Mouse (Mus musculus) ovary, adult 18-20 months (tissue): ENCODE results near the gene Epha10.

Experiments used
- DNase-seq: peaks from one replicate; pipeline ENCODE4 v3.0.0; 2022; ENCODE audit warnings: low spot score, mixed read lengths

Gene Epha10

DNA sequence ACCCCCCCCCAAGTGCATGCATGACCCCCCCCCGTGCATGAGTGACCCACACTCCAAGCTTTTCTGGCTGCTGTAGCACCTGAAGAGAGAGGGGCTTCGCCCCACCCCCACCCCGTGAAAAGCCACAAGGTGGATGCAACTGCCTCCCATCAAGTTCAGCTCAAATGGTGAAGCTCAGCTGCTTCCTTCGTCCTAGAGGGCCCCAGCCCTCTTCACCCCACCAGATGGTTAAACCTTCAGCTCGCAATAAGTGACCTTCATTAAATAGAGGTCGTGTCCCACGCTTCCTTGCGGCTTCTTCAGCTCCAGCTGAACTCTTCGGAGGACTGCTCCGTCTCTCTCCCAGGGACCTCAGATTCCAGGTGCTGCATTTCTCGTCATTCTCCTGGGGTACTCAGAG is at the start of gene Epha10:
Epha10 (plus strand) TSS at position 301 of the 400 bp plus-strand sequence.
- no peak for DNase-seq

DNA sequence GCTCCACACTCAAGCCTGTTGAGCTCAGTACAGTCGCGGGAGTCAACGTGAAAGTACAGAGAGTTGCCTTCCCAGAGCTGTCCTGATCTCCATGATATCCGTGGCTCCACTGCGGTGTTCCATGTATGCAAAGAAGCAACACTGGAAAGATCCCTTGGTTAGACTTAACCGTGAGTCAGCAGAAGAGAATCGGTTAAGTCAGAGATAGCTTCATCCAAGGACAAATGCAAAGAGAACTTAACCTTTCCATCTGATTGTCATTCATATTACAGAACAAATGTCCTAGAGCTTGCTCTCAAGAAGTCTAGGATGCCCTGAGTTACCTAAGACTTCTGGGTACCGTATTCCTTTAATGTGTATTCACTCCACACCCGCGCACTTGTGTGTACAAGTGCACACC is 47.9 kb upstream of the Epha10 start:
- DNase-seq, result no peak

DNA sequence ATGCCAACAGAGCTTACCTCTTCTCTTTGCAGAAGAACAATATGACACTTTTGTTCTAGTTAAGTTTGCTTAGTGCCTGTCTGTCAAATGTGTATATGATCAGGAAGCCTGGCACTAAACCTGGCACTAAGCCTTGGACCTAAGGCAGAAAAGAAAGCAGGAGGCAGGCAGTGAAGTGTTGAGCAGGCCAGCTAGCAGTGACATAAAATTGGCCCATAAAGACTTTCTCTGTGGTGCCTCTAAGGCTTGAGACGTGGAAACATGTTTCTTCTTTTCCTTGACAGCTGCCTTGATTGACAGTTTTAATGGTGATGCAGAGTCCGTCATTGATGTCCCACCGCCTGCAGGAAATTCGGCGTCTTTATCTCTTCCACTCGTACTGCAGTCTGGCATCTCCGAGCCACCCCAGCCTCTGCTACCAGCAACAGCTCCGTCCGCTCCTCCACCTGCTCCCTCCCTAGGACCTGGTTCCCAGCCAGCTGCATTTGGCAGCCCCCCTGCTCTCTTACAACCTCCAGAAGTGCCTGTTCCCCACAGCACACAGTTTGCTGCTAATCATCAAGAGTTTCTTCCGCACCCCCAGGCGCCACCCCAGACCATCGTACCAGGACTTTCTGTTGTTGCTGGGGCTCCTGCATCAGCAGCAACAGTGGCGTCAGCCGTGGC is 42.5 kb upstream of the Epha10 start:
- no peak for DNase-seq

DNA sequence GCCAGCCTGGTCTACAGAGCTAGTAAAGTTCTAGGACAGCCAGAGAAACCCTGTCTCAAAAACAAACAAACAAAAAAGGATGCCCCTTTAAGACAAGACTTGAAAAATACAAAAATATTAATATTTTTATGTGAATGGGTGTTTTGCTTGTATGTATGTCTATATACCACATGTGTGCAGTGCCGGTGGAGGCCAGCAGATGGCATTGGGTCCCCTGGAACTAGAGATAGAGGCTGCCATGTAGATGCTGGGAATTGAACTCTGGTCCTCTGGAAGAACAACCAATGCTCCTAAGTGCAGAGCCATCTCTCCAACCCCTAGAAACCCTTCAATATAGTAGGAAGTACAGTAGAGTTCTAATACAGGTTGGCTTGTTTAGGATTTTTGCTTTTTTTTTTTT is 39.7 kb upstream of the Epha10 start:
- no peak for DNase-seq

DNA sequence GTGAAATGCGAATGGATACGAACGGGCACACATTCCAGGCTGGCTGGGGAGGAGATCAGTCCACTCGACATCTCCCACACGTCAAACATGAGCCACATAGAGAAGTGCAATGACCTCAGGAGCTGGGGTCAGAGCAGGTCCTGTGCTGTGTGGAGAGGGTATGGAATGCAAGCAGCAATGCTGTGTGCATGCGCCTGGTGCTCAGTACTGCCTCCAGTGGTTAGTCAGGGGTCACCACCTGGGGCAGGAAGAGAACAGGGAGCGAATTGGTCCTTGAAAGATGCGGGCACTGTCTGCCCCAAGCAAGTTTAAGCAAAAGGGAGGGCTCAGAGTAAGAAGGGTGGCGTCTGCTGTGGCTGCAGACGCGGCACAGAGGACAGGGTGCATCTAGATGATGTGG is 37.2 kb upstream of the Epha10 start:
- DNase-seq, result no peak

DNA sequence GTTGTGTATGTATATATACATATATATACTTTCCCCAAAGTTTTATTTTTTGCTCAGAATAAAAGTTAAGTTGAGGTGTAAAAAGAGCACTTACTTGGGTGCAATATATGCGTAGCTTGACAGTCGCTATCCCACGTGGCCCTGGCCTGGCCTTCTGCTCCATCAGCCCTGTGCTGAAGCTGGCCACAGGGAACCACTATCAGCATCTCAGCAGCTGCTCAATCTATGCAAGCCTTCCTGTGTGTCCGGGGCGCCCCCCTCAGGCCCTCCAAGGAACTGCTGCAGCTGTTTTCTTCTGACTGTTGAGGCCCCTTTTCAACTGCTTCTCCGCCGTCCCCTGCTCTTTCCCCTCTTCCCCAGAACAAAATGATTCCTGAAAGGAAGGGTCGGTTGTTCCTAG is 33.1 kb upstream of the Epha10 start:
- peak; percentile 51 for DNase-seq

DNA sequence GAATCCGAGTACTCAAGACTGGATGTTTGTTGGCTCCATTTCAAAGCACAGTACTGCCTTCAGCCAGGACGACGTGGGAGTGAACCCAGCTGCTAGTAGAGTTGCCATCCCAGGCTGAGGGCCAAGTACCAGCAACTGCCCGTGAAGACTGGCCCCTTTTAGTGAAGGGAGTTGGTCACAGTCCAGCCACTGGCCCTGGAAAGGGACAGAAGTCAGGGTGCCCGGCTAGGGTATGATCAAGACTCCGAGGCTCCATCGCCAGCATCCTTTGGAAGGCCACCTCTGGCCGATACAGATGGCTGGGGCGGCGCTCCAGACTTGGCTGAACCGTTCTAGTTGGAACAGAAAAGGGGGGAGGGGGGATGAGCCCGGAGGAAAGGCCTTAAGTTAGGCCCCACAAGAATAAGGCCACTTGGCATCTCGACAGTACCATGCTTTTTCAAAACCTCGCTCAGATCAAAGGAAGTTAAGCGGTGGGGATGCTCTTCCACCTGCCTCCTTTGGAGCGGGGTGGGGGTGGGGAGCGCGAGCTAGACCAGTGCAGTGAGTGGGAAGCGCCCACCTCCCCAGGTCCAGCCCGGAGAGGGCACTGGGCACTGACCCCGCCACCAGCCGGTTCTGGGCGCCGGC is 31.0 kb upstream of the Epha10 start:
- DNase-seq, result peak; percentile 70

DNA sequence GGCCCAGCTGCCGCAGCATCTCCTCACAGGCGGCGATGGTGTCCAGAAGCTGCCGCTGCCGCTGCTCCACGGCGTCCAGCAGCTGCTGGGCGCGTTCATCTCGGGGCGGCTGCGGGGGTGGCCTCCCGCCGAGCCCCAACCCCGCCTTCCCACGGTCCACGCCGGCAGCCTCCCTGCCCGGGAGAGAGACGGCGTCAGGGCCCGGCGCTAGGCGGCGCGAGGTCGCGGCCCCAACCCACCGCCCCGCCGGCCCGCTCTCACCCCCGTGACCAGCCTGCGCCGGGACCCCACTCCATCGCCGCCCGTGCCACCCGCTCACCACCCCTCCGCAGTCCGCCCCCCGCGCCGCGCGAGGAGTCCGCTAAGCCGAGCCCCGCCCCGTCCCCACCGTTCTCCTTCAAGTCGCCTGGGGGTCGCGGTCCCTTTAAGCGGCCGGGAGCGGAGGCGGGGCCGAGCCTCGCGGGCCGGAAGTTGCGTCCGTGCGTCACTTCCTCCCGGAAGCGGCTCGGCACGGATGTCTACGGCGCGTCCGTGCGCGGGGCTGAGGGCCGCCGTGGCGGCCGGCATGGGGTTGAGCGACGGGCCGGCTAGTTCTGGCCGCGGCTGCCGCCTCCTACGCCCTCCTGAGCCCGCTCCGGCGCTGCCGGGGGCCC is 30.3 kb upstream of the Epha10 start, which contains the start of gene Yrdc:
Yrdc (plus strand) TSS at position 419 of the 653 bp plus-strand sequence.
- peak; percentile 89 for DNase-seq

DNA sequence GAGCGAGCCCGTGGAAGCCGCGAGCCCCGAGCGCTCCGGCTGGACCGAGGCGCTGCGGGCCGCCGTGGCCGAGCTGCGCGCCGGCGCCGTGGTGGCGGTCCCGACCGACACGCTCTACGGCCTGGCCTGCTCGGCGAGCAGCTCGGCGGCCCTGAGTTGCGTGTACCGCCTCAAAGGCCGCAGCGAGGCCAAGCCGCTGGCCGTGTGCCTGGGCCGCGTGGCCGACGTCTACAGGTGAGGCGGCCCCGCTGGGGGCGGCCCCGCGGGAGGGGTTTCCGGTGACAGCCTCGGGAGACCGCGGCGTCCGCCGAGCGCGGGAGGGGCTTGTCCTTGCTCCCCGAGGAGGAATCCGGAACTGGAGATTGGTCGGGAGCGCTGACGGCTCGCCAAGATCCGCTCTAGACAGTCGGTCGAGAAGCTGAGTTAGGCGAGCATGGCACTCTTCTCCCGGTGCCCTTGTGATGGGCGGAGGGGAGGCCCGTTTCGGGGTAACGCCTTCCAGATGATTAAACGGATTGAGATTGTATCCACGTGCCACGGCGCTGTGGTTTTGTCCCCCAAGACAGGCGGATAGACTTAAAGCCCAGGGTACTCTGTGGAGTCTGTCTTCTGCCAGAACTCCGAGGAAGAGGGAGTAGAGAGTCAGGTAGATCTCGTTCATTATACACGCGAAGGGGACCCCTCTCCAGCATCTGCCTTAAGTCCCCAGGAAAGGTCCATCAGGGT is 29.6 kb upstream of the Epha10 start, which contains the start of gene 1110065P20Rik:
1110065P20Rik (minus strand) TSS at position 264 of the 726 bp plus-strand sequence.
- DNase-seq, result peak; percentile 77

DNA sequence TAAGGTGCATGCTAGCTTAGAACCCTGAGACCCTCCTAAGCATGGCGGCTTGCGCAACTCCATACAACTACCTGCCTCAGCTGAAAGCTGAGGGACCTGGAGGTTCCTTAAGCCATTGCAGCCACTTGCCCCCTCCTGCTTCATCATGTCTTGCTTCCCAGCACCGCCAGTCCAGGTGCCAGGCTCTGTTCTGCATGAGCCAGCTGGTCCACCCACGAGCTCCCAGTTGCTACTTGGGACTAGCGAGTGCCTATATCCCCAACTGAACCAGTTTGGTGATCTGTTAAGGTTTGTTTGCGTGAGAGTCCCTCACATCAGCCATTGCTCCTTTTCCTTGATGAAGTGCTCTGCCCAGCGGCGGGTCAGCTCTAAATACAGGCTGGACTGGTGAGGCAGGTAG is 24.4 kb upstream of the Epha10 start:
- no peak for DNase-seq

DNA sequence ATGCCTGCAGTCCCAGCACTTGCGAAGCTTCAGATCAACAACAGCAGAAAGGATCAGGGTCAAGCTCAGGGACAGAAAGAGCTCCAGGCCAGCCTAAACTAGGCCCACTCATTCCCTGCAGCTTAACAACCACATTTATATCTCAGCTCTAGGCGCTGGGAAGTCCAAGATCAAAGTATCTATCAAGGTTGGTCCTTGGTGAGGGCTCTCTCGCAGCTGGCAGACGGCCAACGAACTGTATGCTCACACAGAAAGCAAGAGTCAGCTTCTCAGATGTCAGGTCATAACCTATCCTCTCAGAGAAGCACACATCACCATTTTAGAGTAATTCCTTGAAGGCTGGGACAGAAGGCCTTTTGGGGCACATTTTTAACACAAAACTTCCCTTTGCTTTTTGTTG is 22.3 kb upstream of the Epha10 start:
- peak; percentile 71 for DNase-seq

DNA sequence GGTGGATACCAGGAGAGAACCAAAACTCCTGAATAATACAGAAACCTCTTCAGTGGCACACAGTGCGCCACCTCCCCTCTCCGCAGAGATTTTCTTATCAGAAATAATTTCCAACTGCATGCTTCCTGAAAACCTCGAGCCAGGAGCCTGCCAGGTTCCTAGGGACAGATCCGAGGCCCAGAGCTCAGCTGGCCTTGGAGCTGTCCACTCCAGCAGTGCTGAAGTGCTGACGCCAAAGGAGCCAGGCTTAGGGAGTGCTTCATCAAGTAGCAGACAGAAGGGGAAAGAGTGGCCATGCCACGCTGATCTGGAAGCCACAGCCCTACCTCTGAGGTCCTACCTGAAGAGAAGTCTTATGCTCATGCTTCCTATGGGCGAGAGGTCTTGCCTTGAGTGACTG is 20.3 kb upstream of the Epha10 start:
- peak; percentile 50 for DNase-seq

DNA sequence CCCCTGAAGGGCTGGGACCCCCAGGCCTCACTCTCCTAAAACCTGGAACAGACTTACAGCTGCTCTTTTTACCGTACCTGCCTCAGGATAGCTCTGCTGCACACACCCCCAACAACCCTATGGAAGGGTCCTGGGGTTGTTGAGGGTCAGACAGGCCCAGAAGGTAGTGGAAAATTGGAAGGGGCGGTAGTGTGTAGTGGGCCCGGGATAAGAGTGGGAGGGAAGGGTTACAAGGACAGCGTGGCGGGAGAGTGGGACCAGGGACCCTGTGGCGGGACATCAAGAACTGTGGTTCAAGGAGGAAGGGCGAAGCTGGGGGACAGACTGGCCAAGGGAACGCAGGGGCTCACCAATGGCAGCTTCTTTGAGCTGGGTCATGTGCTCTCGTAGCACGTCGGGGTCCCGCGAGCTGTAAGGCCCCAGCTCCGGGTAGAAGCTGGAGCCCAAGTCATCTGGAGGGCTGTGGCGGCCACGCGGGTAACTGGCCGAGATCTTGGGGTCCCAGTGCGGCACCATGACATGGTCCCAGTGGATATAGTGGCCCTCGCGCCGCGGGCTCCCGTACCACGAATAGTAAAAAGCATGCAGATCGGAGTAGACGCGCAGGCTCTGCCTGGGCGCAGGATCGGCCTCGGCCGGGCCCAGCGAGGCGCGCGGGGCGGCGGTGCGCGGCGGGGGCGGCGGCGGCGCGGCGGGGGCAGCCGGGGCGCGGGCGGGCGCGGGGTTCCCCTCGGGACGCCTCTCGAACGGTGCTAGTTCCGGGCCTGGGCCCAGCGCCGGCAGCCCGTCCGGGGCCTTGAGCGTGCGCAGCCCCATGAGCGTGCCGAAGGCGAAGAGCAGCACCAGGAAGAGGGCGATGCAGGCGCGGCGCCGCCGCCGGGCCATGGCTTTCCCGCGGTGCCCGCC is 19.2 kb upstream of the Epha10 start, which contains the start of gene Maneal:
Maneal (minus strand) TSS at position 889 of the 906 bp plus-strand sequence.
- DNase-seq, result no peak

DNA sequence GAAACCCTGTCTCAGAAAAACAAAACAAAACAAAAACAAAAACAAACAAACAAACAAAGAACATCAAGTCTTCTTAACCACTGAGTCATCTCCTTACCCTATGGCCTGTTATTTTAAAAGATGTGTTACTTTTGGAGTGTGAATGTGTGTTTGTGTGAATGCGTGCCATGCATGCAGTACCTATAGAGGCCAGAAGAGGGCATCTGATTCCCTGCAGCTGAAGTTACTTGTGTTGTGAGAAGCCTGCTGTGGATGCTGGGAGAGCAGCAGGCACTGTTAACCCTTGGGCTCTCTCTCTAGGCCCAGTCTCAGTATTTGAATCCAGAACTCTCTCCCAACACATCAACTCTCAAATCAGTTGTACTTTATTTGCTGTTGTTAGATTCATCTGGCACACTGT is 8.0 kb upstream of the Epha10 start:
- DNase-seq, result no peak

DNA sequence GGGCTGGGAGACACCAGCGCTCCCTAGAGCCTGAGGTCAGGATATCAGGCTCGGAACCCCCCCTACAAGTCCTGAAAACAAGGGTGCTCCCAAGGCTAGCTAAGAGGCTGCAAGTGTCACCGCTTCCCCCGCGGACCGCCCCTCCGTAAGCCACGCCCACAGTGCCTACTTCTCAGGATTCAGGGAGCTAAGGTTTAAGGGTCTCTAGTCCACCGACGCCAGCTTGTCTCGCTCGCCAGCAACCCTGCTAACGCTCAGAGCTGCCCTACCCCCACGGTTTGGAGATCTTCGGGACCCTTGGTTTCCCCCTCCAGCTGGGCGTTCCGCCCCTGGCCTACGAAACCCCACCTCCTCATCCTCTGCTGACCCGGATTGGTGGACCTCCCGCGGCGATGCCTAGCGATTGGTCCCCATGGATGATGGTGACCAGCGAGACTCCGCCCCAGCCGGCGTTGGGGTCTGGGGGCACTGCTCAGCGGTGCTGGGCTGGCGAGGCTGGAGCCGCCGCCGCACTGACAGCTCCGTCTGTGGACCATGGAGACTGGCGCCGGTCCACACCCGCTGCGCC is 726 bp downstream of the Epha10 start:
- no peak for DNase-seq

DNA sequence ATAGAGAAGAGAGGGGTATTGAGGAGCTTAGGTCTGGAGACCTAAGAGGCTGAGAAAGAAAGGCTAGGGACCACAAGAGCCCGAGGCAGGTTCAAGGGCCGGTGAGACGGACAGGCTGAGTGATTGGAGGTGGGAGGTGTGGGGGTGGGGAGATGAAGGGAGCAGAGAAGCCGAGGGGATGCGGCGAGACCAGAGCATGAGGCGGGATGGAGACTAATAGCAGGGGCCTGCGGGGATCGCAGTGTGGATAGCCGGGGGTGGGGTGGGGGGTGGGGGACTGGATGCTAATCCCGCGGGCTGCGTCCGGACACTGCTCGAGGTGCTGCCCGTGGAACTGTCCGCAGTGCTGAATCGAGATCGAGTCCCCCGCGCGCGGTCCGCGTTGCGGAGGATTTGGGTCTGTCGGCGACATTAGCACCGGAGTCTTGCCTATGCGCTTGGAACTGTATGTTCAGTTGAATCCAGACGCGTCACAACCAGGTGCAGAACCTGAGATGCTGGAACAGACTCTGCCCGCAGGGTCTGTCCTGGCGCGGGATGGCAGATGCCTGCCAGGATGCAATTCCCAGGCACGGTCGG is 1.5 kb downstream of the Epha10 start:
- DNase-seq, result no peak

DNA sequence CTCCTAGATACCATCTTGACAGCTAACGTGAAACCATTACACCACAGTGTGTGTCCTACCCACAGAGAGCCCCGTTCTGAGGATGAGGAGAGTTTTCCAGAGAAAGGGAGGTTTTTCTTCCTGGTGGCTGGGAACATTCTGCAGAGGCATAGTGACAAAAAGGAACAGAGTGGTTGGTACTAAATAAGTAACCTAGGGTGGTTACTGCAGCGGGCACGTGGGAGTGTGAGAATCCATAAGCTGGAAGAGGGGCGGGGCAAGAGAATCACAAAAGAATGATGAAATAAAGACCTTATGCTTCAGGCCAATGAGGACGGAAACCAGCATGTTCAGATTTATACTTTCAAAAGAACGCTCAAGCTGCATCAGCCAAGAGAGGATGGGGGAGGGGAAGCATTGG is 8.0 kb downstream of the Epha10 start:
- DNase-seq, result no peak

DNA sequence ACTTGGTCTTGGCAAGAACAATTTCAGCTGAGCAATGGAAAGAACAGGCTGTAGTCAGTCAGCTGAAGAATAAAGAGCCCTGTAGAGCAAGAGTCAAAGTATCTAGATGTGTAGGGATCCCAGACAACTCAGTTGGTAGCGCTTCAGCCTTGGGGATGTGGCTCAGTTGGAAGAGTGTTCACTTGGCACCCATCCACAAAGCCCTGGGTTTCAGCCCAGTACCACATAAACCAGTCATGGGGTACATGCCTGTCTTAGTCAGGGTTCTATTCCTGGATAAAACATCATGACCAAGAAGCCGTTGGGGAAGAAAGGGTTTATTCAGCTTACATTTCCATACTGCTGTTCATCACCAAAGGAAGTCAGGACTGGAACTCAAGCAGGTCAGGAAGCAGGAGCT is 9.2 kb downstream of the Epha10 start:
- DNase-seq, result no peak

DNA sequence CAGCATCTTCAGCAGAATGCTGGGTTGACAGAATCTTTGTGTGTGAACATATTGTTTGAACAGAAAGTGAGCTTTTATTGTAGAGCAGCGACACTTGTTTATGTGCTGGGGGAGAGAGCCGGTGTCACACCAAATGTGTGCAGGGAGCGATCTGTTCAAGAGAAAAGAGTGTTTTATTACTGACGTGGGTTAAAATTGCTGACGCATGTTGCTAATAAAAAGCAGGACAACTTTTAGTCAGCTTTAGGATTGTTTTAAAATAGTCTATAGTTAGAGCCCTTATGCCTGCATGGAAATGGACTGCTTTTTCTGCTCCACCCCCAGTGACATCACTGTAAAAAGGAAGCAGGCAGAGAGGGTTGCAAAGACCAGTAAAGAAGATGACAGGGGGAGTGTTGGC is 10.1 kb downstream of the Epha10 start:
- no peak for DNase-seq

DNA sequence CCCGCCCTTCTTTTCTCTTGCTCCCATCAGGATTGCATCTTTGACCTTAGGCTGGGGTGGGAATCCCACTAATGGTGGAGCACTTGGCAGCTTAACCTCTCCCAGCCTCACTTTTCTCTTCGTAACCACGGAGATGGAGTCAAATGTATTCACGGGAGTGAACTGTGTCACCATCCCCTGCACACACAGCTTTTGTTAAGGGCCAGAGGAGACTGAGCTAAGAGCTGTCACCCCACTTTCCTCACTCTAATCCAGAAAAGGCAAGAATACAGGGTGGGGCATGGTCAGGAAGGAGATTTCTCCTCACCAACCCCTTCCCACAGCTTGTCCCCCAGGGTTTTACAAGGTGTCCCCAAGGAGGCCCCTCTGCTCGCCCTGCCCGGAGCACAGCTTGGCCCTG is 13.1 kb downstream of the Epha10 start:
- no peak for DNase-seq
